Mouse (Mus musculus): ENCODE data around the gene Hdac6. TPM values are rescaled to one million over a fixed set of nuclear protein-coding genes. Genes with fewer than 3 reads are reported as not detected.

Gene Hdac6
- polyA plus RNA-seq, 1 experiment, result 11.6 TPM

DNA sequence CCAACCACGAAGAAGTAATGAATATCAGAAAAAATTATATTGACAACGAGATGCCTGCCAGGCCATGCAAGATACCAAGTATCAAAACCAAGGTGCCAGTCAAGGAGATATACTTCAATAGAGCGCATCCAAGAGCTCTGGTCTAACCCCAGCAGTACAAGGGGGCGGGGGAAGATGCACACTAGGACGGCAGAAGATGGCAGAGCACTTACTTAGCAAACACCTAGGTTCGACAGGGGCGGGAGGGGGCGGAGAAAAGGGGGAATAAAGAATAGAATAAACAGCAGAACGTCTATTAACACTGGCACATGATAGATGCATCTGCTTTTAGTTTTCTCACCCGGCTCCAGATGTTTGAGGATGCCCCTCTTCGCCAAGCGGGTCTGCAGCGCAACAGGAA, 49.5 kb downstream of the Hdac6 start:
- Histone ChIP-seq H3K4me3 (ENCODE audit: insufficient read depth, low read depth, low read length) (peak overlapping the region; percentile 67), H3K4me1 (ENCODE audit: control insufficient read depth, insufficient read depth, insufficient read length, low read length) (no peaks in the 10 kb centered on the region), H3K27ac (replicated peaks; ENCODE audit: low read depth, low read length) (peak overlapping the region; percentile 66)

DNA sequence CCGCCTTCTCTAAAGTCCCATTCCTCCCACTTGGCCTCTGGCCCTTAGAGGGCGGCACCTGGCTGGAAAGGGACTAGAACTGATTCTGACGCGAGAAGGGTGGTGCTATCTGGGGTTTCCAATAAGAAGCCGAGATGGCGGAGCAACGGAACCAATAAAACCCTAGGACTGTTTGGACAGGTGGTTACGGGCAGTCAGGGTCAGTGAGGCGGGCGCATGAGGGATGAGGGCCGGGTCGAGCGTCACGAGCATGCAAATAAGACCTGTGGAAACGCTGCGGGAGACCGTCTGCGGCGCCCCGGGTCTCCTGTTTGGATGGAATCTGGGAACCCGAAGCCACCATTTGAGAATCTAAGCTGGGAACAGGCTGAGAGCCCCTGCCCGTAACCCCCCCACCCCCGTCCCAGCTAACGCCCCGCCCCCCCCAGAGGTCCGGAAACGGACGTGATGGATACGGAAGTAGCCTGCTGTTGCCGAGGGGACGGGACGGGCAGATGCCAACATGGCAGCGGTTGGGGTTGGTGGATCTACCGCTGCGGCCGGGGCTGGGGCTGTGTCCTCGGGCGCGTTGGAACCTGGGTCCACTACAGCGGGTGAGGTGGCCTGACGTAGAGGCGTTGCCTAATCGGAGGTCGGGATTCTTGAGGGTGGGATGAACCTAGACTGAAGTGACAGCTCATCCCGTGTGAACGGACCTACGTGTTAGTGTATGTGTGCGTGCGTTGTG, 63.7 kb downstream of the Hdac6 start, which contains the start of gene Slc35a2:
Gene Slc35a2 (plus strand): TSS at position 188 of the 727 bp plus-strand sequence.
- no peaks in the 10 kb centered on the region for H3K4me1 ChIP-seq (ENCODE audit: control insufficient read depth, insufficient read depth, insufficient read length, low read length)
- H3K4me3 ChIP-seq (ENCODE audit: insufficient read depth, low read depth, low read length), result peak within 1 kb of the TSS; percentile 86
- peak within 1 kb of the TSS; percentile 79 for H3K27ac ChIP-seq (replicated peaks; ENCODE audit: low read depth, low read length)

Other genes starting within 250 kb of the Hdac6 start
- gene Wdr45, start 233.6 kb downstream of the Hdac6 start, polyA plus RNA-seq (2012; ENCODE audit: insufficient read depth, insufficient read length, missing spikeins), result 41.8 and 42.4 TPM in 2 replicates
- 4.0 TPM in 1 of 2 replicates, not detected in the other for gene Gm45208, start 225.6 kb downstream of the Hdac6 start, polyA plus RNA-seq (2012; ENCODE audit: insufficient read depth, insufficient read length, missing spikeins)
- 10.2 and 10.8 TPM in 2 replicates for gene Praf2, start 219.4 kb downstream of the Hdac6 start, polyA plus RNA-seq (2012; ENCODE audit: insufficient read depth, insufficient read length, missing spikeins)
- gene Ccdc120, start 197.0 kb downstream of the Hdac6 start, polyA plus RNA-seq (2012; ENCODE audit: insufficient read depth, insufficient read length, missing spikeins), result not detected in 2 replicates
- 22.3 and 27.5 TPM in 2 replicates for gene Tfe3, start 185.3 kb downstream of the Hdac6 start, polyA plus RNA-seq (2012; ENCODE audit: insufficient read depth, insufficient read length, missing spikeins)
- gene Gripap1, start 158.1 kb downstream of the Hdac6 start, polyA plus RNA-seq (2012; ENCODE audit: insufficient read depth, insufficient read length, missing spikeins), result 18.6 and 19.2 TPM in 2 replicates
- gene Kcnd1, start 125.6 kb downstream of the Hdac6 start, polyA plus RNA-seq (2012; ENCODE audit: insufficient read depth, insufficient read length, missing spikeins), result 0.21 TPM in 1 of 2 replicates, not detected in the other
- gene Otud5, start 106.5 kb downstream of the Hdac6 start, polyA plus RNA-seq (2012; ENCODE audit: insufficient read depth, insufficient read length, missing spikeins), result 14.1 and 23.4 TPM in 2 replicates
- 1.7 and 2.0 TPM in 2 replicates for gene Pim2, start 69.6 kb downstream of the Hdac6 start, polyA plus RNA-seq (2012; ENCODE audit: insufficient read depth, insufficient read length, missing spikeins)
- 9.2 and 15.3 TPM in 2 replicates for gene Slc35a2, start 63.9 kb downstream of the Hdac6 start, polyA plus RNA-seq (2012; ENCODE audit: insufficient read depth, insufficient read length, missing spikeins)
- 25.0 and 29.5 TPM in 2 replicates for gene Pqbp1, start 48.6 kb downstream of the Hdac6 start, polyA plus RNA-seq (2012; ENCODE audit: insufficient read depth, insufficient read length, missing spikeins)
- 47.7 and 50.3 TPM in 2 replicates for gene Timm17b, start 48.5 kb downstream of the Hdac6 start, polyA plus RNA-seq (2012; ENCODE audit: insufficient read depth, insufficient read length, missing spikeins)
- not detected in 2 replicates for gene Gm10491, start 40.1 kb downstream of the Hdac6 start, polyA plus RNA-seq (2012; ENCODE audit: insufficient read depth, insufficient read length, missing spikeins)
- not detected in 2 replicates for gene Gm10490, start 38.3 kb downstream of the Hdac6 start, polyA plus RNA-seq (2012; ENCODE audit: insufficient read depth, insufficient read length, missing spikeins)
- not detected in 2 replicates for gene Pcsk1n, start 28.1 kb downstream of the Hdac6 start, polyA plus RNA-seq (2012; ENCODE audit: insufficient read depth, insufficient read length, missing spikeins)
- not detected in 2 replicates for gene Eras, start 19.3 kb downstream of the Hdac6 start, polyA plus RNA-seq (2012; ENCODE audit: insufficient read depth, insufficient read length, missing spikeins)
- gene Gata1, start 30.2 kb upstream of the Hdac6 start, polyA plus RNA-seq (2012; ENCODE audit: insufficient read depth, insufficient read length, missing spikeins), result not detected in 2 replicates
- not detected in 2 replicates for gene Glod5, start 70.6 kb upstream of the Hdac6 start, polyA plus RNA-seq (2012; ENCODE audit: insufficient read depth, insufficient read length, missing spikeins)
- gene Suv39h1, start 126.9 kb upstream of the Hdac6 start, polyA plus RNA-seq (2012; ENCODE audit: insufficient read depth, insufficient read length, missing spikeins), result 1.6 and 2.6 TPM in 2 replicates
- 1.1 and 1.5 TPM in 2 replicates for gene Was, start 142.6 kb upstream of the Hdac6 start, polyA plus RNA-seq (2012; ENCODE audit: insufficient read depth, insufficient read length, missing spikeins)
- 19.6 and 24.5 TPM in 2 replicates for gene Wdr13, start 185.0 kb upstream of the Hdac6 start, polyA plus RNA-seq (2012; ENCODE audit: insufficient read depth, insufficient read length, missing spikeins)
- 188 and 247 TPM in 2 replicates for gene Rbm3, start 198.0 kb upstream of the Hdac6 start, polyA plus RNA-seq (2012; ENCODE audit: insufficient read depth, insufficient read length, missing spikeins)
- 3.2 and 4.2 TPM in 2 replicates for gene Tbc1d25, start 228.3 kb upstream of the Hdac6 start, polyA plus RNA-seq (2012; ENCODE audit: insufficient read depth, insufficient read length, missing spikeins)
- 36.2 and 45.9 TPM in 2 replicates for gene Ebp, start 245.6 kb upstream of the Hdac6 start, polyA plus RNA-seq (2012; ENCODE audit: insufficient read depth, insufficient read length, missing spikeins)

Measured in brown adipose tissue, adult 24 weeks (tissue).